Mouse (Mus musculus) liver, postnatal 0 days (tissue): ENCODE data around the gene Znrf1.

Source experiments
- CTCF ChIP-seq: sonication (generic); IDR thresholded peaks from 2 replicates; pipeline ENCODE4 v1.5.1; 2016; ENCODE audit warnings: antibody characterized with exemption, low read depth
- EP300 ChIP-seq: IDR thresholded peaks from 2 replicates; pipeline ENCODE4 v1.6.1; 2016; ENCODE audit warnings: antibody characterized with exemption, low read depth, mild to moderate bottlenecking

DNA sequence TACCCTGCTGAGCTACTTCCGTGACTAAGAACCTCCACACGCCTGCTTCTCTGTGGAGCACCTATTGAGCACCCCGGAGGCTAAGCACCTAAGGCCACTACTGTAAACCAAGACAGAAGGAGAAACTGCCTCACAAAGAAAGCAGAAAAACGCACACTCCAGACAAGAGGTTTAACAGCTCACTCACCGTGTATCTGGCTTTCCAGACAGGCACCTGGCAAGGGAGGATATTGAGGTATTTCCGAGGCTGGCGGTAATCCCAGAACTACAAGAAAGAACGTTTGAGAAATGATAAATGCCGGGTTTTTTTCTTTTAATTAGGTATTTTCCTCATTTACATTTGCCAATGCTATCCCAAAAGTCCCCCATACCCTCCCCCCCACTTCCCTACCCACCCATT, 43.4 kb upstream of the Znrf1 start:
- TF ChIP-seq CTCF: no peak
- no peak for TF ChIP-seq EP300
